30 mouse cellular contexts compared by ENCODE assay signal in the genomic region with DNA sequence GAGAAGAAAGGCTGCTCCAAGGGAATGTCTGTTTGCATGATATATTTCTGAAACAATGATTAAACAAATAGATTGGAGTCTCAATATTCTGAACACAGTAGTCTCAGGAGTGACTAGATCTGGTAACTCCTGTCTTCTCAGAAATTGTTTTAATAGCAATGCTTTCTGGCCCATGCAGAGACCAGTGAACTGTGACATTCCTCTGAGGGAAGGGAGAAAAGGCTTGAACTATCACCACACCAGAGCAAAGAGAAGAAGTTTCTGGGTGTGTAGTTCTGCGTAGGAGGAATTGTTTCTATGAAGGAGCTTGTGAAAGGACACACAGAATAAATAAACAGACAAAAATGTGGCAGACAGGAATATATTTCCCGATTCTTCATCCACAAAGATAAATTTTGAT.
DNase-seq lines count a peak whose midpoint lies in the region; ATAC-seq and TF ChIP-seq lines count a peak whose summit lies in the region.
"Had no signal": no experiment of that assay in that cellular context is flagged by ENCODE, and none has a peak within 500 bp of the region (broad histone marks: within the 10 kb centered on the region; RNA-seq: fewer than 3 reads in every experiment).

No protein-coding gene starts in this region.

- no peak overlapping the region for H3K4me3 ChIP-seq in kidney, embryonic 14.5 days (ENCODE audit: low read length)
- H3K4me3 ChIP-seq in kidney, postnatal 0 days (replicated peaks; ENCODE audit: low read depth, low read length) = no peak overlapping the region
- no peak overlapping the region for H3K4me3 ChIP-seq in lung, embryonic 16.5 days (ENCODE audit: low read length)
- H3K4me3 ChIP-seq: gastrocnemius, adult 2 months; heart, embryonic 12.5 days; heart, embryonic 15.5 days; hindbrain, embryonic 10.5 days; hindbrain, embryonic 13.5 days had no signal

- no peak overlapping the region for H3K27ac ChIP-seq in kidney, embryonic 14.5 days (ENCODE audit: low read depth, low read length)
- no peak overlapping the region for H3K27ac ChIP-seq in kidney, postnatal 0 days
- H3K27ac ChIP-seq in lung, embryonic 16.5 days (ENCODE audit: low read length) = peak overlapping the region; percentile 69; the same call in 1 of the 2 replicates
- H3K27ac ChIP-seq: gastrocnemius, adult 2 months; heart, embryonic 15.5 days; hindbrain, embryonic 10.5 days; hindbrain, embryonic 13.5 days had no signal

- 45% methylated on average over 2 of the region's 2 CpGs for WGBS in kidney, embryonic 14.5 days
- WGBS in kidney, postnatal 0 days = 25% methylated on average over 2 of the region's 2 CpGs
- 42% methylated on average over 2 of the region's 2 CpGs for WGBS in lung, embryonic 16.5 days

- no peaks in the 10 kb centered on the region for H3K9me3 ChIP-seq in kidney, embryonic 14.5 days (ENCODE audit: control insufficient read depth, low read length)
- no peaks in the 10 kb centered on the region for H3K9me3 ChIP-seq in kidney, postnatal 0 days (replicated peaks; ENCODE audit: low read length)
- H3K9me3 ChIP-seq in lung, embryonic 16.5 days (ENCODE audit: control insufficient read depth, low read length) = no peaks in the 10 kb centered on the region
- H3K9me3 ChIP-seq: G1E; heart, embryonic 12.5 days; heart, embryonic 15.5 days; hindbrain, embryonic 10.5 days; hindbrain, embryonic 13.5 days had no signal

- no peaks in the 10 kb centered on the region for H3K4me1 ChIP-seq in kidney, embryonic 14.5 days (ENCODE audit: control insufficient read depth, insufficient read depth, low read length)
- H3K4me1 ChIP-seq in kidney, postnatal 0 days (replicated peaks; ENCODE audit: insufficient read depth, low read length) = no peaks in the 10 kb centered on the region
- no peaks in the 10 kb centered on the region for H3K4me1 ChIP-seq in lung, embryonic 16.5 days (replicated peaks; ENCODE audit: control insufficient read depth, insufficient read depth, low read length)
- H3K4me1 ChIP-seq: heart, embryonic 15.5 days; hindbrain, embryonic 10.5 days; hindbrain, embryonic 13.5 days had no signal

- peak; percentile 60; the same call in 1 of the 2 replicates for ATAC-seq in kidney, embryonic 14.5 days (ENCODE audit: low FRiP score, low TSS enrichment)
- 0 out of 2 replicates have a peak, but pooled peaks have one; percentile 13 for ATAC-seq in kidney, postnatal 0 days (replicated peaks; ENCODE audit: low FRiP score, low read depth)
- peak; percentile 56 for ATAC-seq in lung, embryonic 16.5 days (ENCODE audit: low read depth)
- ATAC-seq in Patski = no peak
- ATAC-seq: activated CD4-positive, CD25-positive, alpha-beta regulatory T cell, adult 4 months; forebrain, embryonic 14.5 days; forebrain, postnatal 0 days; hindbrain, embryonic 16.5 days had no signal

- no peak for TF ChIP-seq CTCF in kidney, postnatal 0 days (IDR thresholded peaks at IDR 0.05; ENCODE audit: low read depth)
- no peak for TF ChIP-seq CTCF in Patski (IDR thresholded peaks at IDR 0.05)

- H3K36me3 ChIP-seq in kidney, embryonic 14.5 days (ENCODE audit: control insufficient read depth, insufficient read depth, low read length) = no peaks in the 10 kb centered on the region
- no peaks in the 10 kb centered on the region for H3K36me3 ChIP-seq in kidney, postnatal 0 days (ENCODE audit: insufficient read depth, low read length)
- no peaks in the 10 kb centered on the region for H3K36me3 ChIP-seq in lung, embryonic 16.5 days (ENCODE audit: control insufficient read depth, insufficient read depth, low read length)
- H3K36me3 ChIP-seq: G1E; heart, embryonic 12.5 days; heart, embryonic 15.5 days; hindbrain, embryonic 10.5 days; hindbrain, embryonic 13.5 days had no signal

- H3K27me3 ChIP-seq in kidney, embryonic 14.5 days (ENCODE audit: control insufficient read depth, insufficient read depth, low read length) = no peaks in the 10 kb centered on the region
- H3K27me3 ChIP-seq in kidney, postnatal 0 days (ENCODE audit: insufficient read depth, low read length) = no peaks in the 10 kb centered on the region
- no peaks in the 10 kb centered on the region for H3K27me3 ChIP-seq in lung, embryonic 16.5 days (ENCODE audit: control insufficient read depth, insufficient read depth, low read depth, low read length)
- no peaks in the 10 kb centered on the region for H3K27me3 ChIP-seq in Patski
- H3K27me3 ChIP-seq: CH12.LX; heart, embryonic 12.5 days; heart, embryonic 15.5 days; hindbrain, embryonic 13.5 days had no signal

- in situ Hi-C loops in Patski (cut with MboI; ENCODE audit: low pct_unique_long_range_greater_than_20kb) = loop anchor here (10.0 kb wide), 1 partner anchor 378 kb away; no protein-coding TSS in a partner anchor

- H3K9ac ChIP-seq in kidney, embryonic 14.5 days (ENCODE audit: low read depth, low read length) = no peak overlapping the region
- H3K9ac ChIP-seq in kidney, postnatal 0 days (ENCODE audit: low read depth, low read length) = no peak overlapping the region
- H3K9ac ChIP-seq in lung, embryonic 16.5 days (ENCODE audit: low read length) = no peak overlapping the region
- H3K9ac ChIP-seq: forebrain, postnatal 0 days; heart, embryonic 12.5 days; heart, embryonic 15.5 days; hindbrain, embryonic 13.5 days had no signal

- H3K4me2 ChIP-seq in kidney, embryonic 14.5 days (replicated peaks; ENCODE audit: low read depth, low read length) = no peak overlapping the region
- no peak overlapping the region for H3K4me2 ChIP-seq in kidney, postnatal 0 days (ENCODE audit: low read length)
- H3K4me2 ChIP-seq in lung, embryonic 16.5 days (ENCODE audit: low read depth, low read length) = no peak overlapping the region
- H3K4me2 ChIP-seq: heart, embryonic 12.5 days; heart, embryonic 15.5 days; hindbrain, embryonic 13.5 days had no signal

- DNase-seq in kidney, postnatal 36 days = no peak
- DNase-seq in kidney, postnatal 0 days (ENCODE audit: low spot score) = peak; percentile 75
- DNase-seq in kidney, adult 18-20 months = no peak
- no peak for DNase-seq in lung, postnatal 10 days
- peak; percentile 17 for DNase-seq in Patski (ENCODE audit: low read depth, low spot score)
- no peak for DNase-seq in embryo, embryonic 10.5 days (ENCODE audit: low spot score)
- DNase-seq: adrenal gland, adult 8-10 months; adrenal gland, postnatal 25 days; B cell, adult 2 months; cerebellum, adult 11-12 months; cerebellum, adult 8-10 months; cerebellum, postnatal 10 days; cerebellum, postnatal 36 days; forebrain, postnatal 0 days; gastrocnemius, adult 2 months; gastrocnemius, postnatal 14 days; heart, adult 11 months; heart, postnatal 10 days; heart, postnatal 36 days had no signal

- CTCF ChIA-PET in Patski (lab: Charles Lee) = interaction anchor here (2.0 kb wide), 1 partner anchor 11 kb away, joined by 4 read pairs; no protein-coding TSS in a partner anchor

- POLR2A ChIA-PET in Patski (lab: Charles Lee) = no interaction called here

Comparison
In these comparisons a context has a peak if more than half of its experiments do, and no peak if none do; other contexts are left out.
1. DNase-seq: peak in kidney, postnatal 0 days (single experiment) and Patski (single experiment); none in kidney, postnatal 36 days (0 of 2), kidney, adult 18-20 months (single experiment), lung, postnatal 10 days (single experiment) and embryo, embryonic 10.5 days (single experiment).